Mouse (Mus musculus): Measurements from ENCODE around the gene Rnf181.

The Rnf181 gene

GRCm38 (mm10) chr6:72383952-72384351 lies 17.2 kb upstream of the Rnf181 start:
- DNase-seq (ENCODE audit: low spot score) = no peak

DNA sequence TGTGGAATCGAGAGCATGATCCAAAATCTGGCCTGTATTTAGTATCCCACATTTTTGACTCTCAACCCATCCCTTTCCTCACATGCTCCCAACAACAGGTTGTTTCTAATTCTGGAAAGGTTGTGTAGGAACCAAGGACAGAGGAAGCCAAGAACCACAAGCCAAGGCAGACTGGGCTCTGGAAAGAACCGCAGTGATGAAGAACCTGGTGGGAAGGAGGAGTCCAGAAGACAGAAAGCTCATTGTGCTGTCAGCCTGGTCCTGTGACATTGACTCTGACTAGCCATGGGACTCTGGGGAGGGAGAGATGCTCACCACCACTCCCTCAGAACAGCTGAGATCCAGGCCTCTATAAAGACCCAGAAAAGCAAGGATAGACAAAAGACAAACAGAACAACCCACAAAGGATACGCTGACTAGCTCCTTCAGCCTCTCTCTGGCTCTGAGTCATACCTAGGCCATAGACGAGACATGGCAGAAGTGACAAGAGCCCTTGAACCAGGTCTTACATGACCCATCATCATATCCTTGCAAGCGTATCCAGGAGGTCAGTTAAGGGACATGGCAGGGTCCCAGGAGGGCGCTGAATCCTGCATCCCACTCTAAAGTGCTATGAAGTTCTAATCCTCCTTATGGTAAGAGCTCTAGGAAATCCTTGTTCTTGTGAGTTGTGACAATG lies 16.5 kb upstream of the Rnf181 start:
- no peak for DNase-seq (ENCODE audit: low spot score)

DNA sequence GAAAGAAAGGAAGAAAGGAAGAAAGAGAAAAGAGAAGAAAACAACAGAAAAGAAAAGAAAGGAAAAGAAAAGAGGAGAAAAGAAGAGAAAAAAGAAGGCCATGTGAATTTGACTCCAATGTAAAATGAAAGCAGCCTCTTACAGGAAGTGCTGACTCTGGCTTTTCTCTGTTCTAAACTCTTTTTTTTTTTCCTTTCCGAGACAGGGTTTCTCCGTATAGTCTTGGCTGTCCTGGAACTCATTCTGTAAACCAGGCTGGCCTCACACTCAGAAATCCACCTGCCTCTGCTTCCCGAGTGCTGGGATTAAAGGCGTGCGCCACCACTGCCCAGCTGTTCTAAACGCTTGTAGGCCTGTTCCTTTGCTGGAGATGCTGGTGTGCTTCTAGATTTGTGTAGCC lies 15.7 kb upstream of the Rnf181 start:
- no peak for DNase-seq (ENCODE audit: low spot score)

DNA sequence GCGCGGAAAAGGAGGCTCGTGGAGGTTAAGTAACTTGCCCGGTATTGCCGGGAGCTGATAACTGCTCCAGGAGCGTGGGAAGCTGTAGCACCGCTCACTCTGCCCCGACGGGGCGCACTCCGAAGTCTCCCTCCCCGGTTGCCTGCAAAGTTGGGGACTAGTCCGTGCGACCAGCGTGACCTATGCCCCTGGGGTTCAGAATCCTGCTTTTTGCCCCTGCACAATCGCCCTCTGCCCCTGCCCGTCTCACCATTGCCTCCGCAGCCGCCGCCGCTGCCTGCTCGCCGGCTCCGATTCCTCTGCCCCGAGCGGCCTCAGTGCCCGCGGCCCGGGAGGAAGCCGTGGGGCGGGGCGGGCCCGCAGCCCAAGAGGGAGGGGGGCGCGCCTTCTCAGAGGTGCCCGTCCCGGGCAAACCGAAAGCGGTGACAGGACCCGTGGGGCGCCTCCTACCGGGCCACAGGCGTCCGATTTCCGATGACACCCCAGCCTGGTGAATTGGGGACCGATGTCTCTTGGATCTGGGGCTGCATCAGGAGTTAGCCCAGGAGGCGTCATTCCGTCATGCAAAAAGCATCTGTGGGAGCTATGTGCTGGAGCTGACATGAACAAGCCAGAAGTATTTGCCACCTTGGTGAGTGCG lies 13.5 kb upstream of the Rnf181 start, which contains the start of gene Vamp5:
Gene Vamp5 (minus strand): TSS at position 338 of the 640 bp plus-strand sequence.
- peak; percentile 64 for DNase-seq (ENCODE audit: low spot score)

DNA sequence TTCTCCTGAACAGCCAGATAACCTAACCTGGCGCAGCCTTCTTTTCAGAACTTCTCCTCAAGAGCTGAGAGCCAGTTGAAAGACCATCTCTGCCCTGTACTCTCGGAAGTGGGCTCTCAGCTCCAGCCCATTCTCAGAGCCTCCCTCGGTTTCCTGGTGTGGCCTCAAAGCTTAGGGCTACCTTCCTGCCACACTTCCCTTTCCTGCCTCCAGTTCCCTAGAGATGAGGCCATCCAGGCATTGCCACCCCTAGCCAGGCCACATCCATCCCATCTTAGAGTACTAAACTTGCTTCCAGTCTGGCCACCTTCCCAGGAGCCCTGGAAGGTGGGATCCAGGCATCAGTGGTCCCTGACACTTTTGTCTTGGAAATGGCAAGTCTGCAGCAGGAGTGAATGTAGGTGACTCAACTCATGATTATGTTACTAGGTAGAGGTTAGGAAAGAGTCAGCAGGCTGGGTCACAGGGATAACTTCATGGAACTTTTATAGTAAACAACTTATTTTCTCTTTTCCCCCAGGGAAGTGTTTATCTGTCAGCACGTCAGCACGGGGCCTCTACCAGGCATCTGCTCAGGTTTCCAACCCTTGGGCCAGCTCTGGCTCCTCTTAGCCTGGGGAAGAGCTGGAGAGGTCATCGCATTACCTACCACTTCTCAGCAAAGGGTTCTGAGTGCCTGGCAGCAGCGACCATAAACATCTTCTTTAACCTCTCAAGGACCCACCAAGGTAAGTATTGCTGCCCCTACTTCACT lies 12.8 kb upstream of the Rnf181 start:
- DNase-seq (ENCODE audit: low spot score) = no peak

DNA sequence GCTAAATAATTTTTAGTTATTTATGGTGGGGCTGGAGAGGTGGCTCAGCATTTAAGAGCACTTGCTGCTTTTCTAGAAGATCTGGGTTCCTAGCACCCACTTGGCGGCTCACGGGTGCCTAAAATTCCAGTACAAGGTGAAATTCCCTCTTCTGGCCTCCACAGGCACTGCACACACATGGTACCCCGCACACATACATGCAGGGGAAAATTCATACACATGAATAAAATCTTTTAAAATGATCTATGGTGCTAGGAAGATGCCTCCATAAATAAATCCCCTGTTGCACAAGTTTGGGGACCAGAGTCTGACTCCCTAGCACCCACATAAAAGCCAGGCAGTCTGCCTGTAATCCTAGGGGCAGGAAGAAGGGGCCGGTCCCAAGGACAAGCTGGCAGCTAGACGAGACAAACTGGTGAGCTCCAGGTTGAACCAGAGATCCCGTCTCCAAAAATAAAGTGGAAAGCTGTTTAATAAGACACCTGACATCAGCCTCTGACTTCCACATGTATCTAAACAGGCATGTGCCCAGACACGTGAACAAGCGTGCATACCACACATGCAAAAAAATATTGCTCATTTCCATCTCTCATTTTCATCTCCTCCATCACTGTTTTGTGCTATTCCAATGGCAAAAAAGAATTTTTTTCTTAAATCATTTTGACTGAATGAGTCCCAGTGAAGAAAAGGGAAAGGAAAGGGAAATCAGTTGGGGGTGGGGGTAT lies 11.9 kb upstream of the Rnf181 start:
- DNase-seq (ENCODE audit: low spot score) = no peak

DNA sequence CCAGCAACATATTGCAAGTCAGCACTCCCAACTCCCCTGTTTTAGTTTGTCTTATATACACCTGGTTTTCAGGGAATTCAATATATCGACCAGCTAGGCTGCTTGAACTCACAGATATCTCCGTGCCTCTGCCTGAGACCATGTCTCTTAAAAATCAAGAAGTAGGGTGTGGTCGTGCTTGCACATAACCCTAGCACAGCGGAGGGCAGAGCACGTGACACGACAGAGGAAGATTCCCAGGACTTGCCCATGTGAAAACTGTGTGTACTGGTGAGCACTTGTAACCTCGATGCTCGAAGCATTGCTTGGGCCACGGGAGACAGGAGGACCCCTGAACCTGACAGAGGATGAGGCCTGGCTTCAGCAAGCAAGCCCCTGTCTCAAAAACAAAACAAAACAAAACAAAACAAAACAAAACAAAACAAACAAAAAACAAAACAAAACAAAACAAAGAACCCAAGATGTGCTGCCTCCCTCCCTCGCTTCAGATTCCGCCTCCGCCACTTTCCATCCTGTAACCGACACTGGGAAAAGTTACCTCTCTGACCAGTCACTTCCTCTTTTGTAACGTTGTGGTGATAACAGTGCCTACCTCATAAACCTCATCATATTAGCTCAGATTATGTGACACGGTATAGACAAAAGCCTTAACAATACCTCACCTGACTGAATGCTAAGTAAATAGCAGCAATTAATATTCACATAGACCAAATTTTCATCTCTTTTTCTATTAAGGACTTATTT lies 8.2 kb upstream of the Rnf181 start:
- DNase-seq (ENCODE audit: low spot score) = no peak

DNA sequence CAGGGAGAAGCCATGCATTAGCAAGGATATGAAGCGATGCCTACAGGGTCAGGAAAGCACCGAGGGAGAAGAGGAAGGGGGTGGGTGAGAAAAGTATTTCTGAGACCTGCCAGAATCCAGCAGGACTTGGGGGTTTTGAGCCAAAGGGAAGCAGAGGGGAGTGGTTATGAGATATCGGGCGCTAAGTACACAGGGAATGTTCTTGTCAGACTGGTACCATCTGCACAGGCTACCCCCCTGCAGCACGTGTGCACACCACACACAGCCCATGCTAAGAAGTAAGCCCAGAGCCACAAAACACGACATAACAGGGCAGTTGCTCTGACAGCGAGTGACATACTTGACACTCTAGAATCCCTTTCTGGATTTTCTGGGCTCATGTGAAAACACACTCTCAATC lies 7.5 kb upstream of the Rnf181 start:
- no peak for DNase-seq (ENCODE audit: low spot score)

DNA sequence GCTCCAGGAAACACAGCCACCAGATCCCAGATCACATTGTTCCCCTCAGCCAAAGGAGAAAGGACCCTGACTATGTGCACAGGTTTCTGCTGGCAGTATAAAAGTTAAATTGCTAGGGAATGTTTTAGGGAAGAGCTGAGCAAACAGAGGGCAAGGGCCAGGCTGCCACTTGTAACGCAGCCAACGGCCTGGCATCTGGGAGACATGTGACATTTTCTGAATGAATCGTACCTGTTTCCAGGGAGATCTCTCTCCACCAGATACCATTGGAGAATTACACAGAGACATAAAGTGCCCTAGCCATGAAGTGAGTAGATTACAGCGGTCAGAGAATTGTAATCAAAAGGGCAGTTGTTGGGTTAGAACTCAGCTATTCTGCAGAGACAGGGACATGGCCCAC lies 6.4 kb upstream of the Rnf181 start:
- no peak for DNase-seq (ENCODE audit: low spot score)

GRCm38 (mm10) chr6:72371571-72371970 lies 4.8 kb upstream of the Rnf181 start:
- DNase-seq (ENCODE audit: low spot score) = no peak

DNA sequence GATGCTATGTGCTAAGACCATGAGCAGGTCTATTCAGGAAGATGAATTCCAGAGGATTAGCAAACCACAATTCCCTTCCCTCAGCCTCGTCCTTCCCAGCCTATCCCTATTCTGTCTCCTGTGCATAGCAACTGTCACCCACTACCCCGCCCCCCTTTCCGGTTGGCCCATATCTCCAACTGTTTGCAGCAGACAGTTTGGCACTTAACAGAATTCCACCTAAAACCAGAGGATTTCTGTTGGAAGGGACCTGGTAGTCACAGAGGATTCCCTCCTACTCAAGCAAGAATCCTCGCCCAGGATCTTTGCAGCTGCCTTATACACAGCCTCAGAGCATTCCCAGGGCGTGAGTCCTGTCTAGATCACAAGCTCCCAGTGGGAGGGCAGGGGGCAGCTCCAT lies 4.4 kb upstream of the Rnf181 start:
- DNase-seq (ENCODE audit: low spot score) = no peak

GRCm38 (mm10) chr6:72370091-72370490 lies 3.3 kb upstream of the Rnf181 start:
- no peak for DNase-seq (ENCODE audit: low spot score)

GRCm38 (mm10) chr6:72369557-72369956 lies 2.8 kb upstream of the Rnf181 start:
- no peak for DNase-seq (ENCODE audit: low spot score)

GRCm38 (mm10) chr6:72367460-72367974 lies 761 bp upstream of the Rnf181 start:
- no peak for DNase-seq (ENCODE audit: low spot score)

DNA sequence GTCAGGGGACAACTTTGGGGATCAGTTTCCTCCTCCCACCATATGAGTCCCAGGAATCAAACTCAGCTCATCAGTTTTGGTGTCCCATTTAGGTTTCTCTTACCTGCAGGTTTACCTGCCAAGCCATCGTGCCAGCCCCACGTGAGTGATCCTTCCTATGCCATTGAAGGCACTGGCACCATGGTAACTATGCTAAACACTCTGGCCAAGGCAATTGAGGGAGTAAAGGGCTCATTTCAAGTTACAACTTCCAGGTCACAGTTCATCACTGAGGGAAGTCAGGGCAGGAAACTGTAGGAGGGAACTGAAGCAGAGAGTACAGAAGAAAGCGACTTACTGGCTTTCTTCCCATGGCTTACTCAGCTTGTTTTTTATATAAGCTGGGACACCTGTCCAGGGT lies 452 bp downstream of the Rnf181 start:
- no peak for DNase-seq (ENCODE audit: low spot score)

GRCm38 (mm10) chr6:72364985-72365384 lies 1.8 kb downstream of the Rnf181 start:
- DNase-seq (ENCODE audit: low spot score) = no peak

GRCm38 (mm10) chr6:72364009-72364408 lies 2.7 kb downstream of the Rnf181 start:
- no peak for DNase-seq (ENCODE audit: low spot score)

DNA sequence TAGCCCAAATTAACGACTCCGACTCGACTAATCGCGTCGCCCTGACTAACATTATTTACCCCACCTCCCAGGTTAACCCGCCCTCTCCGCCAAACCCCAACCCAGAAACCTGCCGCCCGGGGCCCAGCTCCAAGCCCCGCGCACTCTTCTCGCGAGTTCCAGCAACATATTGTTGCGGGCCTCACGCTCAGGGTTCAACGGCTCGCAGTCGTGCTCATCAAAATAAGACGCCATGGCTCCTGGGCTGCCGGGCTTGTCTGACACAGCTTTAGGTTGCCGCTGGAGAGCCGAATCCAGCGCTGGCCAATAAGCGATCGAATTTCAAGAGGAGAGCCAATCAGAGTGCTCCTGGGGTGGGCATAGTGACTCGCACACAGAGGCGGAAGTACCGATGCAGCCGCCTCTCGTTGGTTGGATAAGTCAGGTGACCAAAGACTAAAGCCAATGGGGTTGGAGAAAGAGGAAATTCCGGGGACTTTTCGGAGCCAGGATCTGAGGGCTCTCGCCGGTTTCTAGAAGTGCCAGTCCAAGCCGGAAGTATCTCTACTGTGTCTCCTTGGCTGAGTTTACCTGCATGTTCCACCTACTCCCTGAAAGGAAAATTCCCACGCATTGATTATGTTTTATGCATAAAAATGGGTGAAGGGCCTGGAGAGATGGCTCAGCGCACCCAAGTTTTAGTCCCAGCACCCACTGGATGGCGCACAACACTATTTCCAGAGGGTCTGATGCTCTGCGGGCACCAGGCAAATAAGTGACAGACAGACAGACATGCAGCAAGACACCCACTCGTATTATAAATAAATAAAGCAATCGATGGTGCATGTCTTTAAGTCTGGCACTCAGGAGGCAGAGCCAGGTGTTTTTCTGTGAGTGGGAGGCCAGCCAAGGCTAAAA lies 4.4 kb downstream of the Rnf181 start:
- DNase-seq (ENCODE audit: low spot score) = peak; percentile 85

- no peak for DNase-seq (ENCODE audit: low spot score)
These were observed 5.6 kb downstream of the Rnf181 start for GRCm38 (mm10) chr6:72361121-72361551.

DNA sequence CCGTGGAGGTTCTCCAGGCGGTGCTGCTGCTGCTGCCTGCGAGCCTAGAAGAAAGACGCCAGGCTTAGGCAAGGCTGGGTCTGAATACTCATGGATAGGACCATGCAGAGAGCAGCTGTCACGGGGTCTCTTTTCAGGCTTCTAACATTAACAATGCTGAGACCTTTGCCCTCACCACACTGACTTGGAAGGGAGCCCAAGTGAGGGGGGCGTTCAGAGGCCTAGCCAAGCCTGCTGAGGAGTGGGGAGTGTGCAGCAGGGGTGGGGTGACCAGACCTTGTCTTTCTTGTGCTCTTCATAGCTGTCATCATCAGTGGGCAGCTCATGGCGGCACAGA lies 6.2 kb downstream of the Rnf181 start:
- no peak for DNase-seq (ENCODE audit: low spot score)
